Mouse (Mus musculus) heart, adult 18-20 months (tissue): Measurements from ENCODE around the gene Pstpip1. TPM values are rescaled to one million over a fixed set of nuclear protein-coding genes. Genes with fewer than 3 reads are reported as not detected.
A peak's percentile ranks its signal among the peaks of the same experiment; 100 is the strongest.

Source experiments
- DNase-seq, 2 experiments: peaks; one replicate each; pipeline ENCODE4 v3.0.0; 2021 to 2022; ENCODE audit warnings: mixed read lengths in 1 of 2
- long read RNA-seq, 2 experiments: library from polyadenylated mRNA; stranded (forward); transcript quantifications; one replicate each; pipeline ENCODE4 v2.0.0; 2021
- total RNA-seq, 2 experiments: library from RNA; stranded (reverse); gene quantifications; 2 replicates each; pipeline ENCODE4 v1.2.3; 2021

Gene Pstpip1
- total RNA-seq = 1 to 10 TPM in 1 of 2 experiments, under 1 TPM in 1; 0.74 to 2.0 TPM
- long read RNA-seq, experiment 1, partial matches to known transcripts = 0 of 1 reads
- long read RNA-seq, experiment 1, other reads (novel, unspliced or antisense) = 0 of 1 reads
- long read RNA-seq, experiment 2, partial matches to known transcripts = 0 of 3 reads
- long read RNA-seq, experiment 2, other reads (novel, unspliced or antisense) = 1 of 3 reads

DNA sequence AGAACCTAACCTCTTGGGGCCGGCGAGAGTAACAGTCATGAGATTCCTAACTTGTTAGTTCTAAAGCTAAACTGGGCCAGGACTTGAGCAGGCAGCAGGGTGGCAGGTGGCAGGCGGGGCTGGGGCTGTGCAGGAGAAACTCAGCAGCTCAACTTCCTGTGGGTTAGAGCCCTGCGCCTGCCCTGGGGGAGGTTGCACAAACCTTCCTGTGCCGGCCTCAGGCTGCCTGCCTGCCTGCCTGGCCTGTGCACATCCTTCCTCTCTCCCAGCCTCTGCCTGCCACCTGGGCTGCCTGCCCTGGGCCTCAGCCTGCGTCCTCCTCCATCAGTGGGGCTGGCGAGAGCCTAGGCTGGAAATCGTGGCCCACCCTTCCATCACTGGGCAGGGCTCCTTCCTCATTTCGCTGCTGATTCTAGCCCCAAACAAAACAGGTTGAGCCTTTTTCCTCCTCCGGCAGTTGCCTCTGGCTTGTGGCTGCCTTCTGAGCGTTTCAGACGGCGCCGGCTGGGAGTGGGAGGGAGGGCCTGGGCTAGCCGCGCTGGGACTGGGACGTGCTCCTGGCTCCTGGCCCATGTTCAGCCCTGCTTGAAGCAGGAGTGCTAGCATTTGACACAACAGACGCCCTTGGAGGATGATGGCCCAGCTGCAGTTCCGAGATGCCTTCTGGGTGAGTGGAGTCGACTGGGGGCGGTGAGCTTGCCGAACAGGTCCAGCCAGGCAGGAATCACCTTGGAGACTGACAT is at the start of gene Pstpip1:
Pstpip1 (plus strand) TSS at position 185 of the 743 bp plus-strand sequence.
- peak; percentile 78 to 87 for DNase-seq

- peak; percentile 97 for DNase-seq
Measured at GRCm38 (mm10) chr9:56041372-56042180, 48.2 kb upstream of the Pstpip1 start, which contains the start of gene Rcn2. TSS of gene Rcn2 (plus strand) at chr9:56041845.

DNA sequence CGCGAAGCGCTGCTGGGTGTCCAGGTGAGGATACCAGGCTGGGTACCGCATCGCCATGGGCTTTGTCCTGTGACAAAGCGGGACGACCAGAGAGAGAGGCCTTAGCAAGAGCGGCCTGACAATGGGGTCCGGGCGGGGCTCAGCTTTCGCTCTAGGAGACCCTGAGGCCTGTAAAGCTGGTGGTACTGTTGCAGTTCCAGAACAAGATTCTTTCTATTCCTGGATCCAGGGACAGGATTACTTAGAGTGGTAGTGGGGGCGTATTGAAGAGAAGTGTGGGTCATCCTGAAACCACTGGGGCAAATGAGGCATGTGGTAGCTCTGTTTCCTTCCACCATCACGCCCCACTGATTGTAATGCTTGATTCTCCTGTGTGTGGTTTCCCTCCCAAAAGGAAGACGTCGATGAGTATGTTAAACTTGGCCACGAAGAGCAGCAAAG is 47.6 kb upstream of the Pstpip1 start:
- no peak for DNase-seq

GRCm38 (mm10) chr9:56053796-56054195 is 36.0 kb upstream of the Pstpip1 start:
- DNase-seq = no peak

GRCm38 (mm10) chr9:56056147-56056546 is 33.6 kb upstream of the Pstpip1 start:
- DNase-seq = no peak

DNA sequence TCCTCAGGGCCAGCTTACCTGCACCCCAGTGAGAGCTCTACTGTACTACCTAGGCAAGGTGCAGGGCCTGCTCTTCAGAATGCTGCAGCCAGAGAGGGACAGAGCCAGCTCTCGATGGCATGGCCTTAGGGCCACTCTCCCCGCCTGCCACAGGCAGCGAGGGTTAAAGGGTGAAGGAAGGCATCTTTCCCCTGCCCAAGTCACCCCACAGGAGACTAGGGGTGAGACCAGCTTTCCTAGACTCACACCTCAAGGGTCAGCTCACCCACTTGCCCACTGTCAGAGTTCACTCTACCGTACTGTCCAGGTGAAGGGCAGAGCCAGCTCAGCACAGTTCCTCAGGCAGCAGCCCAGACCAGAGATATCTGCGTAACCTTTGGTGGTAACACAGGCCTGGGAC is 27.4 kb upstream of the Pstpip1 start:
- DNase-seq = no peak

- no peak for DNase-seq
Measured at GRCm38 (mm10) chr9:56065011-56065410, 24.8 kb upstream of the Pstpip1 start.

DNA sequence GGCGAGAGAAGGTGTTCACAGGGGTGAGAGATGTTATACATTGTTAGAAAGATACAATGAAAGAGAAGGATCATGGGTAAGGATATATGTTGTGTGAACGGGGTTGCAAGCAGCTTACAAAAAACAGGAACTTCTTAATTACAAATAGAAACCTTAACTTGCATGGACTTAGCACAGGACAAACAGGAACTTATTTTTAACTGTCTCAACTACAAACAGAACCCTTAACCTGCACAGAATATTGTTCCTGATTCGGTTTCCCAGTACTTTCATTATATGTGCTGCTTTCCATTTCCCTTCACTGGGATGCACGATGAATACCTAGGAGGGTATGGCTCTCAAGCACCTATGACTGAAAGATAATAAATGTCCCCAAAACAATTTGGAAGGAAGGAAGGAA is 21.8 kb upstream of the Pstpip1 start:
- DNase-seq = no peak

- no peak for DNase-seq
Measured at GRCm38 (mm10) chr9:56068630-56069029, 21.1 kb upstream of the Pstpip1 start.

GRCm38 (mm10) chr9:56072861-56073260 is 16.9 kb upstream of the Pstpip1 start:
- DNase-seq = no peak

DNA sequence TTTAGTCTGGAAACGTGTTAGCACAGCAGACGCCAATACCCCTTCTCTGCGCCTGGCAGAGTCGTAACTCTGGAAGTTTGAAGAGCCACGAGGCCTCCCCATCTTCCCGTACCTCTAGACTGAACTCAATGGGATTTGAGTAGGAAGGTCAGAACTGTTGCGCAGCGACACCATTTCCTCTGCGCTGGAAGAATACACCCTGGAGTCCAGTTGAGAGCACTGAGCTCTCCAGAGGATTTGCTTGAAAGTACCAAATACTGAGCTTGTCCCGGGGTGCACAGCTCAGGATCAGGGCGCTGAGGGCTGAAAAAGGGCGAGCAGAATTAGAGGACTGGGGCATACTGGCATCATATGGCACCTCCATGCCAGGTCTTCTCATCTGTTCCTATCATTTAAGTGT is 14.9 kb upstream of the Pstpip1 start:
- peak in 1 of 2 experiments; percentile 40 for DNase-seq

DNA sequence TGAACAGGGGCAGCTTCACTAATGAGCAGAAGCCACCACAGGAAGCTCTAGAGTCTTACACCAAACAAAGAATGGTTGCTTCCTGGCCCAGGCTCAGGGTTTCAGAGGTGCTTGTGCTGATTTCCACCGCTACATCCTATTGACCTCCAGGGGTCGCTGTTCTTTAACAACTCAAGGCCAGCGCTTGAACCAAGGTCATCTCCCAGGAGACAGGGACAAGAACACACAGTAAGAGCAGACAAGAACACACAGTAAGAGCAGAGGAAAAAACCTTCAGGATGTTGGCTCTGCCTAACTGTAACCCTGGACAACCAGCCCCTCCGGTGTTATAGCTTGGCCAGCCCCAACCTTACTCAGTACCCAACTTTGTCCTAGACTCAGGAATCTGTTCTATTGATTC is 14.5 kb upstream of the Pstpip1 start:
- DNase-seq = peak; percentile 79 to 87

DNA sequence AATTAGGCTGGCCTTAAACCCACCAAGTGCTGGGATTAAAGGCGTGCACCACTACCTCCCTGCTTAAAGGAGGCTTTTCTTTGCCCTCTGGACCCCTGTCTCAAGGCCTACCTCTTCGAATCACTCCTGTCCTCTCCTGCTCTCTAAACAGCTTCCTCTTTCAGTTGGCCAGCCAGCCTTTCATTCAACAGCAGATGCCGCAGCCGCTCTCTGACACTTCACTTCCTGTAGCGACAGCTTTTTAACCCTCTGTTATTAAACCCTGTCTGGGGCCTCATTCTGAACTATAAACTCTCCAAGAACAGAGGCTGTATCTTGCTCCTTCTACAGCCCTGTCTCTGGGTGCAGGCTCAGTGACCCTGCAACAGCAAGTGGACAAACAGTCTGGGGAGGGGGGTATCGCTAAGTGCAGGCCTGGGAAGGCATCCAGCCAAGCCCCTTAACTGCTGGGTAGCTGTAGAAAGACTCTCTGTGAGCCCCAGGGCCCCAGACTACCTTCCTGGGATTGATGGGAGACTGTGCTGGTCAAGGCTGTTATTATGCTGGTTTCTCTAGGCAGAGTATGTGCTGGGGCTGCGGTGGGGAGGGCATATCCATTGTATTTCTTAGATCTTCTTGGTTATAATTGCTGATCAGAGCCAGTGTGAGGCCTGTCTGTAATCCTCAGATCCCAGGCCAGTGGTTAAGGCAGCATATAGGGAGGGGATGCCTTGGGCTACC is 13.7 kb upstream of the Pstpip1 start:
- DNase-seq = peak; percentile 45 to 63

GRCm38 (mm10) chr9:56079587-56079986 is 10.2 kb upstream of the Pstpip1 start:
- DNase-seq = no peak

DNA sequence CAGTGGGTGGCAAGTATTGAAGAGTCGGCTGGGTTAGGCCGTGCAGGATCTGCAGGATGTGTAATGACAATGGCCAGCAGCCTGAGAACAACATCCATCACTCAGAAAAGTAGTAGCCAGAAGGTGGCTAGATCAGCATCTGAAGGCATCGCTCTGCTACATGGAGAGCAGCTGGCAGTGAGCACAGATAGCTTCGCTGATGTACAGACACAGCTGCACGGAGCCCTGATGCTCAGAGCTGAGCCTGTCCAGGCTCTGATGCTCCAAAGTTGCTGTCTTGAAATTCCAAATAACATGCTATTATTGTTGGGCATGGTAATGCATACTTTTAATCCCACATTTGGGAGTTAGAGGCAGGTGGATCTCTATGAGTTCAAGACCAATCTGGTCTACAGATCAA is 3.2 kb upstream of the Pstpip1 start:
- no peak for DNase-seq

GRCm38 (mm10) chr9:56090546-56091225 is 924 bp downstream of the Pstpip1 start:
- DNase-seq = no peak

DNA sequence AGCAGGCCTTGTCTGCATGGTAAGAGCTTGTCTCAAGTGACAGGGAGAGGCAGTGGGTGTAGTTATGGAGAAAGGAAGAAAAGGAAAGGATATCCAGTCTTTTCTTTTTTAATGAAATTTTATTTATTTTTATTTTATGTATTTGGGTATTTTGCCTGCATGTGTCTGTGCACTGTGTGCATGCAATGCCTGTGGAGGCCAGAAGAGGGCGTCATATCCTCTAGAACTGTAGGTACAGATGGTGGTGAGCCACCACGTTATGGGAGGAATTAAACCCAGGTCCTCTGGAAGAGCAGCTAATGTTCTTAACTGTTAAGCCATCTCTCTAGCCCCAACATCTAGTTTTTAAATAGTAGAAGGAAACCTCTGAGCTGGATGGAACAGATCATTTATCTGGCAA is 2.3 kb downstream of the Pstpip1 start:
- DNase-seq = no peak

DNA sequence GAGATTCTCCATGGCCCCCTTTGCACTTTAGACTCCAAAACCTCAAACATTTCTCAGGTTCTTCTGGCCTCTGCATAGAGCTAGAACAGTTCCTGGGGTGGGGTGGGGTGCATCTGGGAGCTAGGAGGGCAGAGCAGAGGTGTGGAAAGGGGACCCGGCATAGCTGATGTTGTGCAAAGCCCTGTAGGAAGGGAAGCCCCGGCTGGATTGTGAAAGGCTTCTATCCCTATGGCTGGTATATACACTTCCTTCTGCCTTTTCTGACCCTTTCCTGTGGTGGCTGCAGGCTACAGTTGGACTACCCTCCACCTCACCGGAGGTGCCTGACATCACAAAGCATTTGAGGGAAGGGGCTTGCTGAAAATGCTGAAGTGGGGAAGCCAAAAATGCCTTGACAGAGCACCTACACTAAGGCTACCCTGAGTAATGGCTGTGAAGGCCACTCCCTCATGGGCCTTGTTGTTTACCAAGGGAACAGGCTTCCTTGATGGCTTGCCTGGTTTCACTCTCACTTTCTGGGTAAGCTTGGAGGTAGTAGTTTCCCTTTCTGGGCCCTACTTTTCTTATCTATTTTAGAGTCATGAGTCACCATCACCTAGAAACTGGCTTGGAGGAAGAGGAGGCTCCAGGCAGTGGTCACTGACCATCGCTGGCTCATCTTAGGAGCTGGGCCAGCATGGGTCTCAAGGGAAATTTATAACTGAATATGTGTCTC is 8.0 kb downstream of the Pstpip1 start:
- no peak for DNase-seq

DNA sequence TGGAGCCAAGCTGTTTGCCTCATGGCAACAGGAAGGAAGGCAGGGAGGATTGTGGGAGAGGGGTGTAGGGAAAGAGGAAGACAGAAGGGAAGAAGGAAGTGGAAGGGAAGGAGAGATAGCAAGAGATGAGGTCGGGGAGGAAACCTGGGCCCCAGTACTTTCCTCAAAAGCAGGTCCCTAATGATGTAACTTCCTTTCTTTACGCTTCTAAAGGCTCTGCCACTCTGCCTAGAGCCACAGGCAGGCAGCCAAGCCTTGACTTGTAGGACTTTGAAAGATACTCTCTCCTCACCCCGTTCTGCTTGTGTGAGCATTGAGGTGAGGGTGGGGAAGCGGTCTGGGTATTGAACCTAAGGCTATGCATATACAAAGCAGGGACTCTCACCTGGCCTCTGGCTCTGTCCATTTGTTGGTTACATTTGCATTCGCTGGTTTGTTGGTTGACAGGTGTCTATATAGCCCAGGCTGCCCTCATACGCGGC is 10.3 kb downstream of the Pstpip1 start:
- DNase-seq = no peak

DNA sequence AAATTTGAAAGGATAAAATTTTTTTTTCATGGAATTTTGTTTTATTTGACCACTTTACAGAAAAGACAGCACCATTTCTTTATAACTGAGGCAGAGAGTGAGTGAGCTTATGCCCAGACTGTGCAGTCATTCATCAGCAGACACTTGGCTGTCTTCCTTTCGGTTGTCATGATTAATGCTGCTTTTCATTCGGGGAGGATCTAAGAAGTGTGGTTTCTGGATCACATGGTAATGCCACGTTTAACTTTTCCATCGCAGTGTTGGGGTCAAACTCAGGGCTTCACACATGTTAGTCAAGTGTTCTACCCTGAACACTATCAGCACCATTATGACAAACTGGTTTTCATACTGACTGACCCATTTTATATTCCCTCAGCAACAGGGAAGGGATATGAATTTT is 11.3 kb downstream of the Pstpip1 start:
- DNase-seq = no peak

GRCm38 (mm10) chr9:56104921-56105320 is 15.2 kb downstream of the Pstpip1 start:
- no peak for DNase-seq
